Mouse (Mus musculus) lung, adult 2 months (tissue): ENCODE measurements around the gene Zfp512b.

Experiments used
- CTCF ChIP-seq: fragments of 200-500 bp; IDR thresholded peaks from 2 replicates; pipeline ENCODE4 v1.5.1; 2011; ENCODE audit warnings: mild to moderate bottlenecking, low read length, control low read depth; ENCODE audit not compliant: insufficient read depth
- POLR2A ChIP-seq: fragments of 200-500 bp; IDR thresholded peaks from 2 replicates; pipeline ENCODE4 v1.6.1; 2011; ENCODE audit warnings: low read depth, mild to moderate bottlenecking, control low read depth, low read length, borderline replicate concordance; ENCODE audit errors: extremely low read depth

DNA sequence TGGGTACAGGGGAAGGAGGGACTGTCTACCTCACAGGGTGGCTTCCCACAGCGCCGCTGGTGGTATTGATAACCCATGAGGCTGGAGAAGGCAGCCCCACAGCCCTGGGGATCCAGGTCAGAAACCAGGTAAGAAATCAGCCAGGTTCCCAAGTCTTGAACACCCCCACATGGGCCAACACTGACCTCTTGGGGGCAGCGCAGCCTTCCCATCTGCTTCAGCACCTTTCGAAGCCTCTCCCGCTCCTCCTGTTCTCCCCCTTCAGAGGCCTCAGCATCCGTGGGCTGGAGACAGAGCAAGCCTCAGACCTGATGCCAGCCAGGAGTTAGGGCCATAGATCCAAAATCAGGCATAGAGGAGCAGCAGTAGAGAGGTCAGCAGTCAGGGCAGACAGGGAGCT, 4.8 kb downstream of the Zfp512b start:
- TF ChIP-seq POLR2A (no peak), CTCF (no peak)
